Mouse (Mus musculus) hindbrain, embryonic 15.5 days (tissue): ENCODE data around the gene Tpp1. TPM values are rescaled to one million over a fixed set of nuclear protein-coding genes. Genes with fewer than 3 reads are reported as not detected.
"Not testable (repeated sequence)": the region's sequence is repeated elsewhere in the genome, so short reads cannot be mapped to it uniquely, and the experiment has no call there.

ENCODE experiments used
- ATAC-seq: fragments of 200-750 bp; cut with Nextera tagmentation; 2 replicates; pipeline ENCODE4 v1.8.0; 2017; ENCODE audit warnings: low read depth, moderate number of reproducible peaks, moderate TSS enrichment; ENCODE audit not compliant: low FRiP score
- H3K27ac ChIP-seq: fragments of 300-500 bp; sonication (generic); replicated peaks from 2 replicates; pipeline ENCODE4 v1.5.1; 2015; ENCODE audit warnings: mild to moderate bottlenecking, inconsistent platforms
- H3K27me3 ChIP-seq: fragments of 300-500 bp; sonication (generic); 2 replicates; pipeline ENCODE4 v1.6.1; 2015; ENCODE audit warnings: control low read depth, inconsistent platforms
- H3K36me3 ChIP-seq: fragments of 300-500 bp; sonication (generic); 2 replicates; pipeline ENCODE4 v1.6.1; 2015; ENCODE audit warnings: control low read depth, inconsistent platforms
- H3K4me1 ChIP-seq: fragments of 300-500 bp; sonication (generic); replicated peaks from 2 replicates; pipeline ENCODE4 v1.6.1; 2015; ENCODE audit warnings: control low read depth, inconsistent platforms
- H3K4me2 ChIP-seq: fragments of 300-500 bp; sonication (generic); 2 replicates; pipeline ENCODE4 v1.6.1; 2015; ENCODE audit warnings: moderate library complexity, mild to moderate bottlenecking, inconsistent platforms
- H3K4me3 ChIP-seq: fragments of 300-500 bp; sonication (generic); 2 replicates; pipeline ENCODE4 v1.5.1; 2015; ENCODE audit warnings: mild to moderate bottlenecking, inconsistent platforms
- H3K9ac ChIP-seq: fragments of 300-500 bp; sonication (generic); 2 replicates; pipeline ENCODE4 v1.6.1; 2015; ENCODE audit warnings: inconsistent platforms
- H3K9me3 ChIP-seq: fragments of 300-500 bp; sonication (generic); 2 replicates; pipeline ENCODE4 v1.6.1; 2016; ENCODE audit warnings: control low read depth, inconsistent platforms
- WGBS: fragments of 180-500 bp; shearing (Covaris S2); methylation state at CpG from one replicate; pipeline ENCODE4 v1.1.7; 2015; 5-methylcytosine and 5-hydroxymethylcytosine counted together
- polyA plus RNA-seq: library from polyadenylated mRNA; unstranded; fragments of >200 nt; fragmentation: Nextera tagmentation; extraction: Ambion mirVana; gene quantifications from 2 replicates; pipeline ENCODE4 v1.2.1, GENCODE M21; 2015

The Tpp1 gene
- polyA plus RNA-seq, 1 experiment from 2014 or later: 46.2 TPM

GRCm38 (mm10) chr7:105736911-105737521, 15.0 kb downstream of the Tpp1 start, which contains the start of gene Rrp8:
Gene Rrp8 (minus strand): TSS chr7:105737385.
- ATAC-seq: peak; percentile 31; the same call in 1 of the 2 replicates
- peak within 1 kb of the TSS; percentile 80 for H3K27ac ChIP-seq
- H3K27me3 ChIP-seq: no peaks in the 10 kb centered on the region
- H3K9me3 ChIP-seq: no peaks in the 10 kb centered on the region
- peak within 1 kb of the TSS; percentile 73 for H3K4me3 ChIP-seq
- H3K36me3 ChIP-seq: peaks cover 44% of the 10 kb centered on the region
- H3K9ac ChIP-seq: peak within 1 kb of the TSS; percentile 82
- H3K4me2 ChIP-seq: peak within 1 kb of the TSS; percentile 89
- WGBS: under 1% methylated on average over 30 of the region's 30 CpGs
- H3K4me1 ChIP-seq: peaks cover 35% of the 10 kb centered on the region

- WGBS: under 1% methylated on average over 58 of the region's 62 CpGs
These were observed 15.7 kb downstream of the Tpp1 start, which contains the start of gene Ilk for GRCm38 (mm10) chr7:105736264-105736901. Gene Ilk (plus strand): TSS chr7:105736592.

GRCm38 (mm10) chr7:105735464-105735863, 16.6 kb downstream of the Tpp1 start:
- not testable (repeated sequence) for H3K9me3 ChIP-seq, H3K27me3 ChIP-seq, H3K27ac ChIP-seq, ATAC-seq
- Histone ChIP-seq H3K36me3 (peaks cover 38% of the 10 kb centered on the region), H3K9ac (peak overlapping the region; percentile 82; the same call in 1 of the 2 replicates), H3K4me3 (peak overlapping the region; percentile 73), H3K4me2 (peak overlapping the region; percentile 89), H3K4me1 (peaks cover 35% of the 10 kb centered on the region)
- WGBS: 63% methylated on average over 4 of the region's 4 CpGs

More at GRCm38 (mm10) chr7:105736264-105736901, 15.7 kb downstream of the Tpp1 start, which contains the start of gene Ilk:
- peak within 1 kb of the TSS; percentile 82 for H3K9ac ChIP-seq
- H3K36me3 ChIP-seq: peaks cover 44% of the 10 kb centered on the region
- H3K4me2 ChIP-seq: peak within 1 kb of the TSS; percentile 89
- peak; percentile 97 for ATAC-seq
- H3K27ac ChIP-seq: peak within 1 kb of the TSS; percentile 80
- no peaks in the 10 kb centered on the region for H3K9me3 ChIP-seq
- peak within 1 kb of the TSS; percentile 73 for H3K4me3 ChIP-seq
- peaks cover 35% of the 10 kb centered on the region for H3K4me1 ChIP-seq
- no peaks in the 10 kb centered on the region for H3K27me3 ChIP-seq

- WGBS: 83% methylated on average over 8 of the region's 8 CpGs
- Histone ChIP-seq H3K27ac (no peak overlapping the region), H3K4me2 (peak overlapping the region; percentile 89; the same call in 1 of the 2 replicates), H3K4me3 (no peak overlapping the region), H3K9ac (no peak overlapping the region), H3K27me3 (no peaks in the 10 kb centered on the region), H3K9me3 (no peaks in the 10 kb centered on the region), H3K36me3 (peaks cover 38% of the 10 kb centered on the region), H3K4me1 (peaks cover 35% of the 10 kb centered on the region)
- no peak for ATAC-seq
These were observed 17.2 kb downstream of the Tpp1 start for GRCm38 (mm10) chr7:105734826-105735225.

GRCm38 (mm10) chr7:105733836-105734235, 18.2 kb downstream of the Tpp1 start:
- no peak for ATAC-seq
- Histone ChIP-seq H3K4me3 (no peak overlapping the region), H3K4me2 (no peak overlapping the region), H3K9ac (no peak overlapping the region), H3K27me3 (no peaks in the 10 kb centered on the region), H3K36me3 (peaks cover 45% of the 10 kb centered on the region), H3K4me1 (peaks cover 33% of the 10 kb centered on the region), H3K27ac (no peak overlapping the region), H3K9me3 (no peaks in the 10 kb centered on the region)
- 97% methylated on average over 11 of the region's 11 CpGs for WGBS

- H3K27ac ChIP-seq: 0 out of 2 replicates have a peak overlapping the region, but pooled peaks have one; percentile 2
- no peaks in the 10 kb centered on the region for H3K27me3 ChIP-seq
- H3K4me2 ChIP-seq: no peak overlapping the region
- WGBS: 40% methylated on average over 6 of the region's 6 CpGs
- H3K4me3 ChIP-seq: no peak overlapping the region
- H3K36me3 ChIP-seq: peaks cover 37% of the 10 kb centered on the region
- H3K9ac ChIP-seq: no peak overlapping the region
- H3K4me1 ChIP-seq: peaks cover 3% of the 10 kb centered on the region; the same call in 1 of the 2 replicates
- H3K9me3 ChIP-seq: no peaks in the 10 kb centered on the region
- ATAC-seq: no peak
These were observed 23.2 kb downstream of the Tpp1 start for GRCm38 (mm10) chr7:105728701-105729428.

- Histone ChIP-seq H3K9me3 (no peaks in the 10 kb centered on the region), H3K36me3 (peaks cover 19% of the 10 kb centered on the region), H3K27ac (no peak overlapping the region), H3K4me2 (no peak overlapping the region), H3K4me3 (no peak overlapping the region), H3K9ac (no peak overlapping the region), H3K27me3 (no peaks in the 10 kb centered on the region), H3K4me1 (peaks cover 3% of the 10 kb centered on the region; the same call in 1 of the 2 replicates)
- ATAC-seq: no peak
- 93% methylated on average over 4 of the region's 4 CpGs for WGBS
These were observed 25.1 kb downstream of the Tpp1 start for GRCm38 (mm10) chr7:105726980-105727325.

GRCm38 (mm10) chr7:105726144-105726979, 25.7 kb downstream of the Tpp1 start:
- Histone ChIP-seq H3K9me3 (no peaks in the 10 kb centered on the region), H3K36me3 (peaks cover 13% of the 10 kb centered on the region), H3K4me1 (peaks cover 3% of the 10 kb centered on the region; the same call in 1 of the 2 replicates), H3K9ac (no peak overlapping the region), H3K4me2 (no peak overlapping the region), H3K27ac (0 out of 2 replicates have a peak overlapping the region, but pooled peaks have one; percentile 19), H3K4me3 (no peak overlapping the region), H3K27me3 (no peaks in the 10 kb centered on the region)
- peak; percentile 86 for ATAC-seq
- WGBS: 80% methylated on average over 4 of the region's 4 CpGs

GRCm38 (mm10) chr7:105721916-105722315, 30.1 kb downstream of the Tpp1 start:
- H3K4me3 ChIP-seq: no peak overlapping the region
- H3K4me2 ChIP-seq: no peak overlapping the region
- H3K27ac ChIP-seq: no peak overlapping the region
- H3K27me3 ChIP-seq: no peaks in the 10 kb centered on the region
- H3K36me3 ChIP-seq: no peaks in the 10 kb centered on the region
- H3K9me3 ChIP-seq: no peaks in the 10 kb centered on the region
- 83% methylated on average over 2 of the region's 2 CpGs for WGBS
- ATAC-seq: no peak
- no peak overlapping the region for H3K9ac ChIP-seq
- H3K4me1 ChIP-seq: peaks cover 3% of the 10 kb centered on the region; the same call in 1 of the 2 replicates

GRCm38 (mm10) chr7:105715366-105715765, 36.7 kb downstream of the Tpp1 start:
- H3K9ac ChIP-seq: no peak overlapping the region
- H3K4me3 ChIP-seq: no peak overlapping the region
- H3K27ac ChIP-seq: no peak overlapping the region
- ATAC-seq: no peak
- no peaks in the 10 kb centered on the region for H3K36me3 ChIP-seq
- WGBS: 67% methylated on average over 3 of the region's 3 CpGs
- H3K9me3 ChIP-seq: no peaks in the 10 kb centered on the region
- no peak overlapping the region for H3K4me2 ChIP-seq
- H3K4me1 ChIP-seq: no peaks in the 10 kb centered on the region
- H3K27me3 ChIP-seq: no peaks in the 10 kb centered on the region

- no peaks in the 10 kb centered on the region for H3K27me3 ChIP-seq
- H3K36me3 ChIP-seq: no peaks in the 10 kb centered on the region
- H3K4me1 ChIP-seq: no peaks in the 10 kb centered on the region
- no peak overlapping the region for H3K27ac ChIP-seq
- WGBS: 92% methylated on average over 5 of the region's 5 CpGs
- no peaks in the 10 kb centered on the region for H3K9me3 ChIP-seq
- no peak for ATAC-seq
- no peak overlapping the region for H3K4me2 ChIP-seq
- H3K9ac ChIP-seq: no peak overlapping the region
- H3K4me3 ChIP-seq: no peak overlapping the region
These were observed 43.3 kb downstream of the Tpp1 start for GRCm38 (mm10) chr7:105708733-105709132.
